Mouse (Mus musculus): ENCODE results near the gene Adpgk. TPM values are rescaled to one million over a fixed set of nuclear protein-coding genes. Genes with fewer than 3 reads are reported as not detected.
"Not testable (repeated sequence)": the region's sequence is repeated elsewhere in the genome, so short reads cannot be mapped to it uniquely, and the experiment has no call there.

Gene Adpgk
- polyA plus RNA-seq, 1 experiment = not detected

DNA sequence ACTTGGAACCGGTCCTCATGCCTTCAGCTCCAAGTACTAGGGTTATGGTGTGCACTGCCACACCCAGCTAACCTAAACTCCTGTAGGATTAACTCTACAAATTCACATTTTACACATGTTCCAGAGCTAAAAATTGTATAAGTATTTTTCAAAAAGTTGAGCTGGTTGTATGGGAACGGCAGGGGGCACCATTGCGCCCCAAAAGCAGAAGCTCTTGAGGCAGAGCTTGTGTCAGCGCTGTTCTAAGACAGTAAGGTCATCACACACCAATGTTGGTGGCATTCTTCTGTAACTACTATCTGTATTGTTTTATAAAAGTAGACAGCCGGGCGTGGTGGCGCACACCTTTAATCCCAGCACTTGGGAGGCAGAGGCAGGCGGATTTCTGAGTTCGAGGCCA is 48.6 kb downstream of the Adpgk start:
- no peak overlapping the region for H3K27ac ChIP-seq (ENCODE audit: insufficient read depth, low read depth, low read length)
- 0 out of 2 replicates have a peak, but pooled peaks cover 2% of the 10 kb centered on the region for H3K4me1 ChIP-seq (ENCODE audit: control insufficient read depth, insufficient read depth, low read length)
- no peak overlapping the region for H3K4me3 ChIP-seq (ENCODE audit: insufficient read depth, low read depth, low read length)
- 90% methylated on average over 9 of the region's 9 CpGs for WGBS
- no peak for TF ChIP-seq CTCF (IDR thresholded peaks at IDR 0.05; ENCODE audit: insufficient read depth, low read depth, low read length)
- no peak for TF ChIP-seq POLR2A (IDR thresholded peaks at IDR 0.05; ENCODE audit: insufficient read depth, low read depth, low read length)

DNA sequence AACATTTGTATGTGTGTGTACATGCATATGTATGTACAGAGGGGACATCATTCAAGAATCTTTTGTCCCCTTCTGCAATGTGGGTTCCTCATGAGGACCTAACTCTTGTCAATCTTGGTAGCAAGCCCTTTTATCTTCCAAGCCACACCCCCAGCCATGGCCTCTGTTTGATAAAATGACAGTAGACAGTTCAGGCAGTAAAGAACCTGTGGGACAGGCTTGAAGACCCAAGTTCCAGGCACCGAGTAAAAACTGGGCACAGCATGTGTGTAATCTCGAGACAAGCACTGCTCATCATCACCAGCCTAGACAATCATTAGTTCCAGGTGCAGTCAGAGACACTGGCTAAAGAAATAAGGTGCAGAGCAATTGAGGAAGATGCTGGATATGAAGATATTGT is 54.8 kb downstream of the Adpgk start:
- H3K27ac ChIP-seq (ENCODE audit: insufficient read depth, low read depth, low read length) = no peak overlapping the region
- no peak for TF ChIP-seq POLR2A (IDR thresholded peaks at IDR 0.05; ENCODE audit: insufficient read depth, low read depth, low read length)
- TF ChIP-seq CTCF (IDR thresholded peaks at IDR 0.05; ENCODE audit: insufficient read depth, low read depth, low read length) = no peak
- no peak overlapping the region for H3K4me3 ChIP-seq (ENCODE audit: insufficient read depth, low read depth, low read length)
- WGBS = 88% methylated on average over 2 of the region's 2 CpGs
- H3K4me1 ChIP-seq (ENCODE audit: control insufficient read depth, insufficient read depth, low read length) = no peaks in the 10 kb centered on the region

DNA sequence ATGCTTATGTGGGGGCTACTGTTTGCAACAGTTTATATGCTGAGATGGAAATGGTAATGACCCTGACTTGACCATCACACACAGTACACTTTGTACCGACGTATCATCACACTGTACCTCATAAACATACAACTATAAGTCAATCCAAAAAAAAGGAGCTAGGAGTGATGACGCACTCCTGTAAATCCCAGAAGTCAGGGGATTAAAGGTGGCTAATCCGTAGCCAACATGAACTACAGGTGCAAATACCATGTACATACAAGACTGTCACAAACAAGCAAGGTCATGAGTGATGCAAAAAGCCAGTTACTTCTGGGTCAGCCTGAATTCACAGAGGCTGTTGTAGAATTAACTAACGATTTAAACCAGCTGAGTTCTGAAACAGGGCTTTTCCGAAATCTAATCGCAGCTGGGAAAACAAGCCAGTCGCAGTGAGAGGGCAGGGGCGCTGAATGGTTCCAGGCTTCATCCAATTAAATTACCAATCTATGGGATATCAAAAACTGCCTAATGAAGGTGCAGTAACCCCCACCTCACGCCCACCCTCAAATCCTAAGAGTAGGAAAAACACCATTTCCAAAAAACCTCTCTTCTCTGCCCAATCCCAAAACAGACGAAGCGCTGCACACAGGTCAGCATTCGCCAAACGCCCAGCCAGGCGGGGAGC is 61.4 kb downstream of the Adpgk start:
- H3K27ac ChIP-seq (ENCODE audit: insufficient read depth, low read depth, low read length) = 0 out of 2 replicates have a peak overlapping the region, but pooled peaks have one; percentile 56
- TF ChIP-seq POLR2A (IDR thresholded peaks at IDR 0.05; ENCODE audit: insufficient read depth, low read depth, low read length) = no peak
- no peak for TF ChIP-seq CTCF (IDR thresholded peaks at IDR 0.05; ENCODE audit: insufficient read depth, low read depth, low read length)
- peak overlapping the region; percentile 87 for H3K4me3 ChIP-seq (ENCODE audit: insufficient read depth, low read depth, low read length)
- no peaks in the 10 kb centered on the region for H3K4me1 ChIP-seq (ENCODE audit: control insufficient read depth, insufficient read depth, low read length)
- WGBS = 8% methylated on average over 15 of the region's 15 CpGs

DNA sequence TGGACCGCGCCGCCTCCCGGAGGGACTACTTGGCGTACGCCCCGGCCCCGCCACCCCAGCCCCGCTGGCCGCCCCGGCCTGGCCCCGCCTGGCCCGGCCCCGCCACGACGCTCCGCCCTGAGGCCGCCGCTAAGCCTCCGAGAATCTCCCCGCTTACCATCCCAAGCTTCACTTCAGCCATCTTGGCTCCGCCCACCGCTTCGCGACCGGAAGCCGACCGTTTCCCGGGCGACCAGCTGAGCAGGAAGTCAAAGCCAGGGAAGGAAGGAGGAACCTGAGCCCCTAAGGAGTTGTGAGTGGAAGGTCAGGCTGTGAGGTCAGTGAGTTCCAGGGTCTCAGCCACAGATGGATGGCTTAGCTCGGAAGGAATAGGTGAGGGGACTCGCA is 61.9 kb downstream of the Adpgk start, which contains the start of gene Bbs4:
Gene Bbs4 (minus strand): TSS at position 256 of the 387 bp plus-strand sequence.
- TF ChIP-seq POLR2A (IDR thresholded peaks at IDR 0.05; ENCODE audit: insufficient read depth, low read depth, low read length) = peak; percentile 70; the same call in 1 of the 2 replicates
- TF ChIP-seq CTCF (IDR thresholded peaks at IDR 0.05; ENCODE audit: insufficient read depth, low read depth, low read length) = no peak
- peak within 1 kb of the TSS; percentile 87 for H3K4me3 ChIP-seq (ENCODE audit: insufficient read depth, low read depth, low read length)
- under 1% methylated on average over 32 of the region's 32 CpGs for WGBS
- peak within 1 kb of the TSS; percentile 72; the same call in 1 of the 2 replicates for H3K27ac ChIP-seq (ENCODE audit: insufficient read depth, low read depth, low read length)
- no peaks in the 10 kb centered on the region for H3K4me1 ChIP-seq (ENCODE audit: control insufficient read depth, insufficient read depth, low read length)

DNA sequence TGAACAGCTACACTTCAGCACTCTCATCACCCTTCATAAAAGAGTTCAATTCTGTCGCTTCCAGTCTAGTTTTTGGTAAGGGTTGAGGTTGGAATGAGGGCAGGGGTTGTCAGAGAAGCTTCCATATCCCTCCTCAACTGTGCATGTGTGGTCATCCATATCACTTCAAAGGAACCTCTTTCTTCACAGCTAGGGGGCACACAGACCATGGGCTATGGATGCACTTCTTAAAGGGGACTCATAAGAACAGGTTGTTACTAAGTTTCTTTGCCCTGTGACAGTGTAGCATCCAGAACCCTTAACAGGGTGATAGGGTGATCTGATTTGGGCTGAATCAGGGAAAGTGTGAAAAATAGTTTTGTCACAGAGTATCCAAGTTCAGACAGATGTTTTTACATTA is 66.7 kb downstream of the Adpgk start:
- WGBS = 60% methylated on average over 1 of the region's 1 CpGs
- H3K4me1 ChIP-seq (ENCODE audit: control insufficient read depth, insufficient read depth, low read length); H3K27ac ChIP-seq (ENCODE audit: insufficient read depth, low read depth, low read length); H3K4me3 ChIP-seq (ENCODE audit: insufficient read depth, low read depth, low read length): not testable (repeated sequence)

DNA sequence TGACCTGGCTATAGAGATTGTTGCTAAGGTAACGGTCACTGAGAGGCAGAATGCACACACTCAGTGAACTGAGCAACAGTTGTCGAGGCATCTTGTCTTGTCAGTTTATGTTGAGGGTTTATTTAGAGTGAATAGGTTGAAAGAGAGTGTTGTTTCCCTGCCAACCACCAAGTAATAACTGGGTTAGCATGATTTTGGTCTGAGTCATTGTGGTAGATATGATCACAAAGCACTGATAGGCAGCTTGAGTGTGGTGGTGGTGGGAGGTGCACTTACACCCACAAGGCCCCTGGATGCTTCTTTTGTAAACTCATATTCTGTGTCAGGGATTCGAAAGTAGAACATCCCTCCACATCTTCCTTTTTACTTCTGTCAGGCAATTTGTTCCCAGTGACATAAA is 69.1 kb downstream of the Adpgk start:
- not testable (repeated sequence) for H3K27ac ChIP-seq (ENCODE audit: insufficient read depth, low read depth, low read length); H3K4me1 ChIP-seq (ENCODE audit: control insufficient read depth, insufficient read depth, low read length); H3K4me3 ChIP-seq (ENCODE audit: insufficient read depth, low read depth, low read length)
- 56% methylated on average over 2 of the region's 3 CpGs for WGBS

DNA sequence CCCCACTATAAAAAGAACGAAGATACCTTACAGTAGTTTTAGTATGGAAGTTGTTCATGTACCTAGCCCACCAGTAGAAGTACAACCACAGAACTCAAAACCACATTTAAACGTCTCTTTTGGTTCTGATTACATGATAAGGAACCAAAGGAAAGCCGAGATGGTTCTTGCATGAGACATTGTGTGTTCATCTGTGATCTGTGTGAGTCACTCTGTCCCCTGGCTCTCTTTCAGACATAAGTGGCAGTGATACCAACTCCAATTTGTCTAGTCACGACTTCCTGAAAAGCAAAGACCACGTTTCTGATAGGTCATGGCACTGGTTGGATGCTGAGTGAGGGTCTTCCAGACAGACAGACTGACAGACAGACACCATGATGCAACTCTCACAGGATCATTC is 77.9 kb downstream of the Adpgk start:
- no peak overlapping the region for H3K4me3 ChIP-seq (ENCODE audit: insufficient read depth, low read depth, low read length)
- H3K27ac ChIP-seq (ENCODE audit: insufficient read depth, low read depth, low read length) = no peak overlapping the region
- H3K4me1 ChIP-seq (ENCODE audit: control insufficient read depth, insufficient read depth, low read length) = no peaks in the 10 kb centered on the region
- TF ChIP-seq POLR2A (IDR thresholded peaks at IDR 0.05; ENCODE audit: insufficient read depth, low read depth, low read length) = no peak
- TF ChIP-seq CTCF (IDR thresholded peaks at IDR 0.05; ENCODE audit: insufficient read depth, low read depth, low read length) = no peak
- 75% methylated on average over 5 of the region's 5 CpGs for WGBS

DNA sequence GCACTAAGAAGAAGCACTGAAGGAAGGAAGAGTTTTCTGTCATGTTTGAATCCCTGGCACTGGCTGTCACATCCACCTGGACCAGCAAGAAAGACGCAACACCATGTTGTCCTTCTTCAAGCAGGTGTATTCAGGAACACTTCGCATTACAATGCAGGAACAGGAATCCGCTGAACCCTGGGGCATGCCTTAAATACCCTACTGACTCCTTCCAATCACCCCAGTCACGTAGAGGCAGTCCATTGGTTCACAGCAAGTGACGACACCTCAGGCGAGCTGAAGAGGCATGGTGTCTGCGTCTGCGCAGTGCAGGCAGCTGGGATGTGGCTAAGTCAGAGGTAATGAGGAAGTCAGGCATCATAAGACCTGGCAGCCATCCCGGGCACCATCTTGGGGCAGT is 78.3 kb downstream of the Adpgk start:
- Histone ChIP-seq H3K4me1 (ENCODE audit: control insufficient read depth, insufficient read depth, low read length) (no peaks in the 10 kb centered on the region), H3K4me3 (ENCODE audit: insufficient read depth, low read depth, low read length) (no peak overlapping the region), H3K27ac (ENCODE audit: insufficient read depth, low read depth, low read length) (no peak overlapping the region)
- TF ChIP-seq POLR2A (IDR thresholded peaks at IDR 0.05; ENCODE audit: insufficient read depth, low read depth, low read length) (no peak), CTCF (IDR thresholded peaks at IDR 0.05; ENCODE audit: insufficient read depth, low read depth, low read length) (no peak)
- WGBS = 90% methylated on average over 9 of the region's 9 CpGs

Other genes with a start within 250 kb of the Adpgk start
- not detected in 2 replicates for gene Bbs4, start 62.0 kb downstream of the Adpgk start, polyA plus RNA-seq (2012; ENCODE audit: insufficient read depth, insufficient read length, low replicate concordance, missing spikeins)
- gene Arih1, start 195.1 kb downstream of the Adpgk start, polyA plus RNA-seq (2012; ENCODE audit: insufficient read depth, insufficient read length, low replicate concordance, missing spikeins) = 87.4 and 236 TPM in 2 replicates
- gene Hexa, start 248.0 kb downstream of the Adpgk start, polyA plus RNA-seq (2012; ENCODE audit: insufficient read depth, insufficient read length, low replicate concordance, missing spikeins) = not detected in 2 replicates
- gene Tmem202, start 248.3 kb downstream of the Adpgk start, polyA plus RNA-seq (2012; ENCODE audit: insufficient read depth, insufficient read length, low replicate concordance, missing spikeins) = not detected in 2 replicates